Mouse (Mus musculus) neural tube, embryonic 14.5 days (tissue): ENCODE data around the gene Dclk2. TPM values are rescaled to one million over a fixed set of nuclear protein-coding genes. Genes with fewer than 3 reads are reported as not detected.

Experiments
- ATAC-seq: fragments of 200-750 bp; cut with Nextera tagmentation; 2 replicates; pipeline ENCODE4 v1.8.0; 2017; ENCODE audit warnings: low read depth, mild to moderate bottlenecking, moderate TSS enrichment, moderate library complexity
- H3K27ac ChIP-seq: fragments of 300-500 bp; sonication (generic); 2 replicates; pipeline ENCODE4 v1.5.1; 2014; ENCODE audit warnings: low read depth, mild to moderate bottlenecking, control low read depth, low read length, moderate library complexity, mixed read lengths
- H3K27me3 ChIP-seq: fragments of 300-500 bp; sonication (generic); 2 replicates; pipeline ENCODE4 v1.6.1; 2014; ENCODE audit warnings: low read length; ENCODE audit not compliant: control insufficient read depth, insufficient read depth
- H3K36me3 ChIP-seq: fragments of 300-500 bp; sonication (generic); 2 replicates; pipeline ENCODE4 v1.6.1; 2014; ENCODE audit warnings: low read length, mixed read lengths; ENCODE audit not compliant: control insufficient read depth, insufficient read depth
- H3K4me1 ChIP-seq: fragments of 300-500 bp; sonication (generic); 2 replicates; pipeline ENCODE4 v1.6.1; 2014; ENCODE audit warnings: low read length; ENCODE audit not compliant: control insufficient read depth, insufficient read depth
- H3K4me2 ChIP-seq: fragments of 300-500 bp; sonication (generic); 2 replicates; pipeline ENCODE4 v1.6.1; 2014; ENCODE audit warnings: mild to moderate bottlenecking, low read depth, low read length, control low read depth
- H3K4me3 ChIP-seq: fragments of 300-500 bp; sonication (generic); 2 replicates; pipeline ENCODE4 v1.5.1; 2014; ENCODE audit warnings: low read depth, low read length, control low read depth, mixed read lengths
- H3K9ac ChIP-seq: fragments of 300-500 bp; sonication (generic); replicated peaks from 2 replicates; pipeline ENCODE4 v1.6.1; 2014; ENCODE audit warnings: low read depth, mild to moderate bottlenecking, control low read depth, low read length, mixed read lengths
- H3K9me3 ChIP-seq: fragments of 300-500 bp; sonication (generic); 2 replicates; pipeline ENCODE4 v1.6.1; 2016; ENCODE audit warnings: low read length; ENCODE audit not compliant: control insufficient read depth
- WGBS: fragments of 180-500 bp; shearing (Covaris S2); extraction: QIAGEN DNeasy Blood & Tissue Kit; methylation state at CpG from one replicate; pipeline ENCODE4 v1.1.7; 2014; 5-methylcytosine and 5-hydroxymethylcytosine counted together
- polyA plus RNA-seq: library from polyadenylated mRNA; unstranded; fragments of >200 nt; fragmentation: Nextera tagmentation; extraction: Ambion mirVana; gene quantifications from 2 replicates; pipeline ENCODE4 v1.2.1, GENCODE M21; 2014

Gene Dclk2
- polyA plus RNA-seq, 1 experiment from 2014 or later = 75.5 TPM

- Histone ChIP-seq H3K4me3 (no peak overlapping the region), H3K27me3 (no peaks in the 10 kb centered on the region), H3K4me2 (no peak overlapping the region), H3K4me1 (peaks cover 38% of the 10 kb centered on the region), H3K36me3 (no peaks in the 10 kb centered on the region), H3K9me3 (no peaks in the 10 kb centered on the region), H3K27ac (no peak overlapping the region), H3K9ac (no peak overlapping the region)
- no peak for ATAC-seq
- WGBS = 19% methylated on average over 8 of the region's 8 CpGs
Observed at GRCm38 (mm10) chr3:86857833-86858398, 62.7 kb downstream of the Dclk2 start.

- no peaks in the 10 kb centered on the region for H3K9me3 ChIP-seq
- H3K4me3 ChIP-seq = no peak overlapping the region
- H3K36me3 ChIP-seq = no peaks in the 10 kb centered on the region
- peak; percentile 72; the same call in 1 of the 2 replicates for ATAC-seq
- peaks cover 20% of the 10 kb centered on the region for H3K4me1 ChIP-seq
- H3K9ac ChIP-seq = no peak overlapping the region
- WGBS = 13% methylated on average over 3 of the region's 3 CpGs
- no peaks in the 10 kb centered on the region for H3K27me3 ChIP-seq
- H3K4me2 ChIP-seq = no peak overlapping the region
- H3K27ac ChIP-seq = 0 out of 2 replicates have a peak overlapping the region, but pooled peaks have one; percentile 34
Observed at GRCm38 (mm10) chr3:86852867-86853266, 67.8 kb downstream of the Dclk2 start.

- WGBS = 94% methylated on average over 7 of the region's 7 CpGs
- no peak for ATAC-seq
Observed at GRCm38 (mm10) chr3:86851131-86851530, 69.5 kb downstream of the Dclk2 start.

GRCm38 (mm10) chr3:86850394-86851030 is 70.1 kb downstream of the Dclk2 start:
- ATAC-seq = peak; percentile 57; the same call in 1 of the 2 replicates
- Histone ChIP-seq H3K4me3 (no peak overlapping the region), H3K9me3 (no peaks in the 10 kb centered on the region), H3K27me3 (no peaks in the 10 kb centered on the region), H3K9ac (no peak overlapping the region), H3K4me2 (no peak overlapping the region), H3K36me3 (no peaks in the 10 kb centered on the region), H3K4me1 (peaks cover 26% of the 10 kb centered on the region), H3K27ac (peak overlapping the region; percentile 4; the same call in 1 of the 2 replicates)
- WGBS = 61% methylated on average over 10 of the region's 10 CpGs

More at GRCm38 (mm10) chr3:86851131-86851530, 69.5 kb downstream of the Dclk2 start:
- H3K9ac ChIP-seq = no peak overlapping the region
- no peak overlapping the region for H3K4me3 ChIP-seq
- H3K36me3 ChIP-seq = no peaks in the 10 kb centered on the region
- H3K4me2 ChIP-seq = no peak overlapping the region
- H3K4me1 ChIP-seq = peaks cover 20% of the 10 kb centered on the region
- no peaks in the 10 kb centered on the region for H3K9me3 ChIP-seq
- H3K27ac ChIP-seq = no peak overlapping the region
- H3K27me3 ChIP-seq = no peaks in the 10 kb centered on the region

GRCm38 (mm10) chr3:86849337-86849736 is 71.3 kb downstream of the Dclk2 start:
- peaks cover 35% of the 10 kb centered on the region for H3K4me1 ChIP-seq
- H3K27me3 ChIP-seq = no peaks in the 10 kb centered on the region
- H3K9me3 ChIP-seq = no peaks in the 10 kb centered on the region
- ATAC-seq = no peak
- no peak overlapping the region for H3K27ac ChIP-seq
- H3K4me3 ChIP-seq = no peak overlapping the region
- 84% methylated on average over 2 of the region's 2 CpGs for WGBS
- H3K36me3 ChIP-seq = no peaks in the 10 kb centered on the region
- H3K4me2 ChIP-seq = no peak overlapping the region
- no peak overlapping the region for H3K9ac ChIP-seq

- no peak overlapping the region for H3K9ac ChIP-seq
- H3K27ac ChIP-seq = no peak overlapping the region
- H3K27me3 ChIP-seq = no peaks in the 10 kb centered on the region
- H3K4me1 ChIP-seq = peaks cover 39% of the 10 kb centered on the region
- H3K4me3 ChIP-seq = no peak overlapping the region
- no peak overlapping the region for H3K4me2 ChIP-seq
- no peaks in the 10 kb centered on the region for H3K36me3 ChIP-seq
- WGBS = 69% methylated on average over 2 of the region's 2 CpGs
- H3K9me3 ChIP-seq = no peaks in the 10 kb centered on the region
- no peak for ATAC-seq
Observed at GRCm38 (mm10) chr3:86847536-86847935, 73.1 kb downstream of the Dclk2 start.

GRCm38 (mm10) chr3:86846036-86846435 is 74.6 kb downstream of the Dclk2 start:
- Histone ChIP-seq H3K27ac (peak overlapping the region; percentile 72), H3K4me1 (peaks cover 36% of the 10 kb centered on the region), H3K27me3 (no peaks in the 10 kb centered on the region)

GRCm38 (mm10) chr3:86845578-86845977 is 75.1 kb downstream of the Dclk2 start:
- Histone ChIP-seq H3K4me3 (no peak overlapping the region), H3K27me3 (no peaks in the 10 kb centered on the region), H3K9me3 (no peaks in the 10 kb centered on the region), H3K27ac (peak overlapping the region; percentile 72), H3K36me3 (no peaks in the 10 kb centered on the region), H3K4me2 (peak overlapping the region; percentile 11; the same call in 1 of the 2 replicates), H3K9ac (no peak overlapping the region), H3K4me1 (peaks cover 33% of the 10 kb centered on the region)
- 81% methylated on average over 1 of the region's 1 CpGs for WGBS
- no peak for ATAC-seq

More at GRCm38 (mm10) chr3:86846036-86846435, 74.6 kb downstream of the Dclk2 start:
- no peak overlapping the region for H3K9ac ChIP-seq
- no peaks in the 10 kb centered on the region for H3K36me3 ChIP-seq
- H3K4me2 ChIP-seq = no peak overlapping the region
- no peaks in the 10 kb centered on the region for H3K9me3 ChIP-seq
- 18% methylated on average over 4 of the region's 4 CpGs for WGBS
- ATAC-seq = no peak
- H3K4me3 ChIP-seq = no peak overlapping the region

- Histone ChIP-seq H3K9me3 (no peaks in the 10 kb centered on the region), H3K4me3 (peak overlapping the region; percentile 14; the same call in 1 of the 2 replicates)
- 3% methylated on average over 8 of the region's 8 CpGs for WGBS
Observed at GRCm38 (mm10) chr3:86844804-86845481, 75.7 kb downstream of the Dclk2 start.

More at GRCm38 (mm10) chr3:86844804-86845481, 75.7 kb downstream of the Dclk2 start:
- H3K36me3 ChIP-seq = no peaks in the 10 kb centered on the region
- peaks cover 30% of the 10 kb centered on the region for H3K4me1 ChIP-seq
- H3K4me2 ChIP-seq = peak overlapping the region; percentile 41
- peak; percentile 87 for ATAC-seq
- H3K27me3 ChIP-seq = no peaks in the 10 kb centered on the region
- peak overlapping the region; percentile 22; the same call in 1 of the 2 replicates for H3K9ac ChIP-seq
- peak overlapping the region; percentile 76 for H3K27ac ChIP-seq
